ENCODE assay signal across 14 mouse cellular contexts in the genomic region with DNA sequence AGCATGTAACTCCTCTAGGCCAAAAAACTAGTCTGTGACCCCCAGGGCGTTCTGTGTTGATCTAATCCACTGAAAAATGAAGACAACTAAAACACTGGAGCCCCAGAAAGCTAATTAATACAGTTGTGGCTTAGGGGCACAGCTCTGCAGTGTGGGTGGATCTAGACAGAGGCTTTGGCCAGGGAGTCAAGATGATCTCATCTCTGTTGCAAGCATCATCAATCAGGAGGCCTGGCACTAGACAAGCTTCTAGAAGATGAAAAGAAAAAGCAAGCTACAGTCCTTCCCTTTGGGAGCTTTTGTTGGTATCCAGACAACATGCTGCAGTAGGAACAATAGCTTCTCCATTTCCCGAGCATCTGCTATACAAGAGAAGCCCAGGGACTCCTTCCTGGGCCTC. TPM values are rescaled to one million over a fixed set of nuclear protein-coding genes. Genes with fewer than 3 reads are reported as not detected.
DNase-seq lines count a peak whose midpoint lies in the region; ATAC-seq and TF ChIP-seq lines count a peak whose summit lies in the region.
"Had no signal": no experiment of that assay in that cellular context is flagged by ENCODE, and none has a peak within 500 bp of the region (broad histone marks: within the 10 kb centered on the region; RNA-seq: fewer than 3 reads in every experiment).

No protein-coding gene starts in this region.

- TF ChIP-seq EP300 in CH12.LX (IDR thresholded peaks at IDR 0.05; ENCODE audit: low read length), result no peak

- in situ Hi-C loops in CH12.LX (cut with MboI; ENCODE audit: low pct_ligation_motif_present, low pct_unique_long_range_greater_than_20kb, low sequenced_read_pairs) (no loop called here), Patski (cut with MboI; ENCODE audit: low pct_unique_long_range_greater_than_20kb) (loop anchor here (5.0 kb wide), 2 partner anchors 34 to 64 kb away; no protein-coding TSS in a partner anchor)

- no peak for TF ChIP-seq RAD21 in CH12.LX (IDR thresholded peaks at IDR 0.05; ENCODE audit: low read depth, low read length)

- no peaks in the 10 kb centered on the region for H3K36me3 ChIP-seq in CH12.LX (replicated peaks in 1 of 2; ENCODE audit: control insufficient read depth in 1 of 2, insufficient read depth in 1 of 2, low read length in 1 of 2)
- H3K36me3 ChIP-seq: embryonic facial prominence, embryonic 12.5 days had no signal

- dilution Hi-C loops in CH12.LX (cut with MboI; ENCODE audit: extremely low pct_ligation_motif_present, extremely low pct_unique_long_range_greater_than_20kb, low sequenced_read_pairs), result no loop called here

- no peak for TF ChIP-seq POLR2A in lung, adult 2 months (IDR thresholded peaks at IDR 0.05; ENCODE audit: borderline replicate concordance, extremely low read depth, low read depth, low read length)
- TF ChIP-seq POLR2A in CH12.LX (IDR thresholded peaks at IDR 0.05; ENCODE audit: low read depth, low read length), result no peak

- H3K9ac ChIP-seq in CH12.LX (ENCODE audit: insufficient read depth, low read depth), result no peak overlapping the region
- H3K9ac ChIP-seq: embryonic facial prominence, embryonic 12.5 days; lung, embryonic 14.5 days had no signal

- no peaks in the 10 kb centered on the region for H3K79me2 ChIP-seq in CH12.LX (replicated peaks; ENCODE audit: control insufficient read depth, extremely low read depth, insufficient read depth, poor library complexity, severe bottlenecking)

- no peak overlapping the region for H3K27ac ChIP-seq in CH12.LX (ENCODE audit: insufficient read depth, low read depth)
- H3K27ac ChIP-seq: embryonic facial prominence, embryonic 12.5 days had no signal

- no peaks in the 10 kb centered on the region for H3K9me3 ChIP-seq in CH12.LX (replicated peaks; ENCODE audit: low read length)
- H3K9me3 ChIP-seq: embryonic facial prominence, embryonic 12.5 days had no signal

- POLR2A ChIA-PET in Patski (lab: Charles Lee), result interaction anchor here (1.1 kb wide), 1 partner anchor 10 kb away, joined by 3 read pairs; no protein-coding TSS in a partner anchor

- H3K4me2 ChIP-seq in CH12.LX (ENCODE audit: insufficient read depth, low read depth, poor library complexity, severe bottlenecking), result peak overlapping the region; percentile 13; the same call in 1 of the 2 replicates
- H3K4me2 ChIP-seq: embryonic facial prominence, embryonic 12.5 days; heart, embryonic 11.5 days; lung, embryonic 14.5 days had no signal

- peak; percentile 7 to 30 for DNase-seq in lung, adult 18-20 months
- DNase-seq in lung, adult 2 months, result no peak
- no peak for DNase-seq in CH12.LX (ENCODE audit: extremely low read depth)
- no peak for DNase-seq in Patski (ENCODE audit: low read depth, low spot score)
- peak; percentile 46 for DNase-seq in lung, postnatal 36 days
- no peak for DNase-seq in testis, postnatal 14 days (ENCODE audit: low spot score)
- no peak for DNase-seq in kidney, adult 9 months
- DNase-seq: cerebellum, adult 2 months; left cerebral cortex, postnatal 4 days; lung, embryonic 14.5 days had no signal

- H3K4me1 ChIP-seq in lung, adult 2 months (ENCODE audit: control insufficient read depth, insufficient read depth, low read length), result no peaks in the 10 kb centered on the region; the same call in 1 of the 2 replicates
- no peaks in the 10 kb centered on the region for H3K4me1 ChIP-seq in CH12.LX (ENCODE audit: control insufficient read depth in 1 of 2, insufficient read depth in 2 of 2)
- H3K4me1 ChIP-seq: embryonic facial prominence, embryonic 12.5 days had no signal

- WGBS in lung, adult 2 months, result 36% methylated on average over 2 of the region's 2 CpGs

- no peak for TF ChIP-seq CTCF in lung, adult 2 months (IDR thresholded peaks at IDR 0.05; ENCODE audit: insufficient read depth, low read length)
- TF ChIP-seq CTCF in CH12.LX (conservative IDR thresholded peaks at IDR 0.05 in 1 of 2, IDR thresholded peaks at IDR 0.05 in 1 of 2; ENCODE audit: low read depth in 2 of 2, low read length in 2 of 2) (no peak), Patski (IDR thresholded peaks at IDR 0.05) (no peak)

- no peak overlapping the region for H3K4me3 ChIP-seq in lung, adult 2 months (replicated peaks; ENCODE audit: extremely low read depth, low read depth, low read length)
- H3K4me3 ChIP-seq in CH12.LX (replicated peaks in 1 of 3; ENCODE audit: low read depth in 2 of 3, low read length in 2 of 3, poor library complexity in 1 of 3), result no peak overlapping the region
- H3K4me3 ChIP-seq: embryonic facial prominence, embryonic 12.5 days had no signal

- peak; percentile 98 for ATAC-seq in Patski
- ATAC-seq: CD4-positive, CD25-positive, alpha-beta regulatory T cell, adult 4 months; forebrain, embryonic 16.5 days had no signal

- H3K27me3 ChIP-seq in CH12.LX (replicated peaks), result no peaks in the 10 kb centered on the region
- H3K27me3 ChIP-seq in Patski, result no peaks in the 10 kb centered on the region
- H3K27me3 ChIP-seq: embryonic facial prominence, embryonic 12.5 days had no signal

- CTCF ChIA-PET in Patski (lab: Charles Lee), result interaction anchor here (0.8 to 3.1 kb wide), 9 partner anchors 10 to 66 kb away, joined by 3 to 17 read pairs (median 3); no protein-coding TSS in a partner anchor

TF ChIP-seq in CH12.LX, 34 proteins besides CTCF, POLR2A, EP300 and RAD21:
- no peak for TF ChIP-seq CHD1 (IDR thresholded peaks at IDR 0.05; ENCODE audit: low read depth, low read length)
- TF ChIP-seq PAX5 (IDR thresholded peaks at IDR 0.05; ENCODE audit: low read length), result no peak
- TF ChIP-seq USF1 (IDR thresholded peaks at IDR 0.05; ENCODE audit: low read depth, low read length), result no peak
- TF ChIP-seq ETS1 (conservative IDR thresholded peaks at IDR 0.05; ENCODE audit: low read depth, low read length), result no peak
- no peak for TF ChIP-seq MAFK (IDR thresholded peaks at IDR 0.05; ENCODE audit: insufficient replicate concordance, low read length)
- TF ChIP-seq KAT2A (IDR thresholded peaks at IDR 0.05; ENCODE audit: insufficient replicate concordance, low read length), result no peak
- no peak for TF ChIP-seq MXI1 (IDR thresholded peaks at IDR 0.05; ENCODE audit: low read depth, low read length)
- no peak for TF ChIP-seq RCOR1 (conservative IDR thresholded peaks at IDR 0.05; ENCODE audit: low read depth, low read length)
- TF ChIP-seq HCFC1 (IDR thresholded peaks at IDR 0.05; ENCODE audit: low read depth, low read length), result no peak
- no peak for TF ChIP-seq ZC3H11A (IDR thresholded peaks at IDR 0.05; ENCODE audit: low read depth, low read length)
- no peak for TF ChIP-seq JUN (IDR thresholded peaks at IDR 0.05; ENCODE audit: insufficient read depth, low read depth, low read length)
- no peak for TF ChIP-seq MAX (IDR thresholded peaks at IDR 0.05; ENCODE audit: low read length)
- no peak for TF ChIP-seq POLR2AphosphoS2 (IDR thresholded peaks at IDR 0.05; ENCODE audit: low read depth, low read length)

RNA-seq across cellular contexts. Expression of a gene that starts 9.6 kb away (rescaled TPM):
- 290 and 370 TPM in 2 replicates for polyA plus RNA-seq in lung, adult 2 months (2012; rRNA removed)
- 51.2 and 55.1 TPM in 2 replicates for total RNA-seq in CH12.LX (2012; rRNA removed)
- total RNA-seq in CH12.LX (2014; rRNA removed), result 39.9 and 56.2 TPM in 2 replicates
- polyA plus RNA-seq in CH12.LX (2012; ENCODE audit: insufficient read length, low read depth), result 291 and 315 TPM in 2 replicates
- 459 TPM for polyA plus RNA-seq in Patski (2021)

Comparison
In these comparisons a context has a peak if more than half of its experiments do, and no peak if none do; other contexts are left out.
1. DNase-seq: peak in lung, adult 18-20 months (2 of 2) and lung, postnatal 36 days (single experiment); none in lung, adult 2 months (single experiment), CH12.LX (single experiment), Patski (single experiment), testis, postnatal 14 days (single experiment) and kidney, adult 9 months (single experiment).